In genomic region chr6:106281621-106282020, GRCm38 (mm10) we compare ENCODE assay signal across 13 mouse cellular contexts.
A peak's percentile ranks its signal among the peaks of the same experiment; 100 is the strongest.
DNase-seq lines count a peak whose midpoint lies in the region; ATAC-seq lines count a peak whose summit lies in the region.
"Had no signal": no experiment of that assay in that cellular context is flagged by ENCODE, and none has a peak within 500 bp of the region (broad histone marks: within the 10 kb centered on the region; RNA-seq: fewer than 3 reads in every experiment).

No protein-coding gene starts in this region.

- peak; percentile 9 to 10 for DNase-seq in left cerebral cortex, adult 18-20 months (ENCODE audit: low spot score in 2 of 2)
- no peak for DNase-seq in left cerebral cortex, adult 11 months (ENCODE audit: low spot score)
- DNase-seq in frontal cortex, postnatal 36 days (ENCODE audit: low spot score in 2 of 2), result peak; percentile 6 to 46
- DNase-seq in layer of hippocampus, adult 8-10 months (ENCODE audit: low spot score in 2 of 2), result peak; percentile 42 to 64
- peak; percentile 4 for DNase-seq in right cerebral cortex, postnatal 25 days
- DNase-seq in gastrocnemius, postnatal 10 days, result no peak
- DNase-seq: cerebellum, adult 9-11 months; heart, adult 11 months; kidney, adult 8-10 months; kidney, postnatal 14 days; thymus, postnatal 14 days had no signal

- ATAC-seq in erythroblast, adult 5-6 weeks (replicated peaks; ENCODE audit: low FRiP score, poor library complexity, severe bottlenecking), result no peak
- ATAC-seq: lung, postnatal 0 days had no signal

Comparison
In these comparisons a context has a peak if more than half of its experiments do, and no peak if none do; other contexts are left out.
1. DNase-seq: peak in left cerebral cortex, adult 18-20 months (2 of 2), frontal cortex, postnatal 36 days (2 of 2), layer of hippocampus, adult 8-10 months (2 of 2) and right cerebral cortex, postnatal 25 days (single experiment); none in left cerebral cortex, adult 11 months (single experiment) and gastrocnemius, postnatal 10 days (single experiment).